Mouse (Mus musculus) limb, embryonic 10.5 days (tissue): ENCODE results near the gene Gmds. TPM values are rescaled to one million over a fixed set of nuclear protein-coding genes. Genes with fewer than 3 reads are reported as not detected.

Source experiments
- DNase-seq: peaks from one replicate; pipeline ENCODE4 v3.0.0-alpha.2; 2017; ENCODE audit warnings: low spot score
- H3K27ac ChIP-seq: fragments of 300-500 bp; sonication (generic); 2 replicates; pipeline ENCODE4 v1.5.1; 2016; ENCODE audit warnings: mild to moderate bottlenecking
- H3K27me3 ChIP-seq: fragments of 300-500 bp; sonication (generic); 2 replicates; pipeline ENCODE4 v1.6.1; 2016; ENCODE audit warnings: low read depth, mild to moderate bottlenecking; ENCODE audit not compliant: poor library complexity, severe bottlenecking
- H3K36me3 ChIP-seq: fragments of 300-500 bp; sonication (generic); 2 replicates; pipeline ENCODE4 v1.6.1; 2016; ENCODE audit warnings: mild to moderate bottlenecking, moderate library complexity
- H3K4me1 ChIP-seq: fragments of 300-500 bp; sonication (generic); 2 replicates; pipeline ENCODE4 v1.6.1; 2016
- H3K4me3 ChIP-seq: fragments of 300-500 bp; sonication (generic); 2 replicates; pipeline ENCODE4 v1.5.1; 2016; ENCODE audit warnings: mild to moderate bottlenecking, moderate library complexity
- H3K9me3 ChIP-seq: fragments of 300-500 bp; sonication (generic); replicated peaks from 2 replicates; pipeline ENCODE4 v1.6.1; 2016; ENCODE audit warnings: mild to moderate bottlenecking
- whole genome bisulfite sequencing: fragments of 180-500 bp; shearing (Covaris S2); methylation state at CpG from one replicate; pipeline ENCODE4 v1.1.7; 2016; 5-methylcytosine and 5-hydroxymethylcytosine counted together
- polyA plus RNA-seq: library from polyadenylated mRNA; unstranded; fragments of >200 nt; fragmentation: Nextera tagmentation; extraction: Ambion mirVana; gene quantifications from 2 replicates; pipeline ENCODE4 v1.2.1, GENCODE M21; 2016

Gene Gmds
- polyA plus RNA-seq, 1 experiment from 2014 or later: 22.9 TPM

DNA sequence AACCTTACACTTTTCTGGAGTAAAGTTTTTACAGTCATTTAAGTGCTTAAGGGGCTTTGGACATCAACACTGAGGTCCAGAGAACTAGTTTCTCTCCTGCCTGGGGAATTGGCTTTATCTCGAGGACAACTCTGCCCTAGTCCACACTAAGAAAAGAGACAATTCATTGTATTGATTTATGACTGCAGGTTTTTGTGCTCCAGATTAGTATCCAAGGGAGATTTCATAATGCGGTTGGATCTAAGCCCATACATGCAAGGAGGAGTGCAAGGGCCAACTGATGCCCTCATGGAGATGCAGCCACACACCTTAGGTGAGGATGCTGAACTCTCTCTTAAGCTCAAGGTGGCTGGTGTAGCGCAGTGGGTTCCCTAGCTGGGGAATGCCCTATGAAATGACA lies 444.0 kb downstream of the Gmds start:
- H3K36me3 ChIP-seq: no peaks in the 10 kb centered on the region
- no peak overlapping the region for H3K27ac ChIP-seq
- H3K9me3 ChIP-seq: 0 out of 2 replicates have a peak, but pooled peaks cover 2% of the 10 kb centered on the region
- peaks cover 8% of the 10 kb centered on the region; the same call in 1 of the 2 replicates for H3K4me1 ChIP-seq
- 86% methylated on average over 3 of the region's 3 CpGs for WGBS
- H3K4me3 ChIP-seq: no peak overlapping the region
- no peak for DNase-seq
- H3K27me3 ChIP-seq: 0 out of 2 replicates have a peak, but pooled peaks cover 6% of the 10 kb centered on the region

DNA sequence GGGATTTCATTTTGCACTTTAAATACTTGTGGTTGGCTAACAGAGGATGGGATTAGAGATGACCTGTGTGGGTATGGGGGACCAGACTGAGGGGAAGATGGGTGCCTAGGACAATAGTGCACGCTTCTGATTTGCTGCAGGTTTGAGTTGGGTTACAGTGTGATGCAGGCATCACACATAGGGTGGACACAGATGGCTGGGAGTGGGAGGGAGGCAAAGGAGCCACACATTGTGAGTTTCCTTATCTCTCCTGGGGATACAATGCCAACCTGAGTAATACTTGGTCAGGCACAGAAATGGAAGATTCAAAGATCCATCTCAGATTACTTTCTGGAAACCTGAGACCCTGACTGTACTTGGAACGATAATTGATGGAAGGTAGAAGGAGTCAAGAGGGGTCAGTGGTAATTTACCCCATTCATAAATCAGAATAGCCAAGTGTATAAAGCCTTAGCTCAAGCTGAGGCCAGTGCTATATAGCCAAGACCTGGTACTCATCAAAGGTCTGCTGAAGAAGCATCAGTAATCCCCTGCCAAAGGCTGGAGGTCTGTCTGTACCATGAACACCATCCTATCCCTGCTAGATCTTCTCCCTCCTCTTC lies 445.5 kb downstream of the Gmds start:
- WGBS: 46% methylated on average over 2 of the region's 2 CpGs
- Histone ChIP-seq H3K36me3 (no peaks in the 10 kb centered on the region), H3K9me3 (0 out of 2 replicates have a peak, but pooled peaks cover 2% of the 10 kb centered on the region), H3K27me3 (0 out of 2 replicates have a peak, but pooled peaks cover 6% of the 10 kb centered on the region), H3K4me1 (peaks cover 8% of the 10 kb centered on the region; the same call in 1 of the 2 replicates), H3K27ac (no peak overlapping the region), H3K4me3 (no peak overlapping the region)
- no peak for DNase-seq

DNA sequence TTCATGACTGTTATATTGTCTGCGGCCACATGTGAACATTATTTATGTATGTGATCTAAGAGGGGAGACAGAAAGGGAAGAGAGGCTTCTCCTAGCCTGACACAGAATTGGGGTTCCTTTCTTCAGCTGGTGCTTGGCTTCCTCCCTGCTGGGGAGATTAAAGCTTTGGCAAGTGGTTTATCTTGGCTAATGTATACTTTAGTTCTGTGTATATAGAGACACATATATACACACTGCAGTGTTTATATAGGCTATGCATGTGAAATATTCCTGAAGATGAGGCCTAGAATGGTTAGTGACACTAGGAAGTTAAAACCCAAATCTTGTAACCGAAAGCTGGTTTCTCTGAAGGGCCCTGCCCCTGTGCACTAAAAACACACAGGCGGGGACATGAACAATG lies 450.0 kb downstream of the Gmds start:
- no peaks in the 10 kb centered on the region for H3K27me3 ChIP-seq
- H3K9me3 ChIP-seq: 0 out of 2 replicates have a peak, but pooled peaks cover 2% of the 10 kb centered on the region
- WGBS: 91% methylated on average over 3 of the region's 3 CpGs
- H3K4me1 ChIP-seq: peaks cover 8% of the 10 kb centered on the region; the same call in 1 of the 2 replicates
- H3K4me3 ChIP-seq: no peak overlapping the region
- no peak overlapping the region for H3K27ac ChIP-seq
- no peaks in the 10 kb centered on the region for H3K36me3 ChIP-seq
- DNase-seq: no peak

DNA sequence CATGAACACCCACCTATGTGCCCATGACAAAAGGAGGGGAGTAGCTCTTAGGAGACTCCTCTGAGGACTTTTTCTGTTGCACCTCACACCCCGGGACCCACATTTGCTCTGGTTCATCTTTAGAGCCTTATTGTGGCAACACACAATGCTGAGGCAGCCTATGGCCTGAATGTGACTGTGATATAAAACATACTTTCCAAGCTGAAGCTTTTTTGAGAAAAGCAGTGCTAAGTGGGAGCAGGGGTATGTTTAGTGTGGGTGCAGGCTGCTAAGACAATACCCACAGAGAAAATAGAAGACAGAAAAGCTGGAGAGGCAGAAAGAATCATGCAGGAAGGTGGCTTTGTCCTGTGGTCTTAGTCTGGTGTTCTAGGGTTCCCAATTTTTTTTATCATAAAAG lies 452.8 kb downstream of the Gmds start:
- Histone ChIP-seq H3K27me3 (no peaks in the 10 kb centered on the region), H3K4me3 (no peak overlapping the region), H3K36me3 (no peaks in the 10 kb centered on the region), H3K9me3 (no peaks in the 10 kb centered on the region), H3K27ac (no peak overlapping the region), H3K4me1 (no peaks in the 10 kb centered on the region)
- WGBS: 96% methylated on average over 1 of the region's 1 CpGs
- DNase-seq: no peak

DNA sequence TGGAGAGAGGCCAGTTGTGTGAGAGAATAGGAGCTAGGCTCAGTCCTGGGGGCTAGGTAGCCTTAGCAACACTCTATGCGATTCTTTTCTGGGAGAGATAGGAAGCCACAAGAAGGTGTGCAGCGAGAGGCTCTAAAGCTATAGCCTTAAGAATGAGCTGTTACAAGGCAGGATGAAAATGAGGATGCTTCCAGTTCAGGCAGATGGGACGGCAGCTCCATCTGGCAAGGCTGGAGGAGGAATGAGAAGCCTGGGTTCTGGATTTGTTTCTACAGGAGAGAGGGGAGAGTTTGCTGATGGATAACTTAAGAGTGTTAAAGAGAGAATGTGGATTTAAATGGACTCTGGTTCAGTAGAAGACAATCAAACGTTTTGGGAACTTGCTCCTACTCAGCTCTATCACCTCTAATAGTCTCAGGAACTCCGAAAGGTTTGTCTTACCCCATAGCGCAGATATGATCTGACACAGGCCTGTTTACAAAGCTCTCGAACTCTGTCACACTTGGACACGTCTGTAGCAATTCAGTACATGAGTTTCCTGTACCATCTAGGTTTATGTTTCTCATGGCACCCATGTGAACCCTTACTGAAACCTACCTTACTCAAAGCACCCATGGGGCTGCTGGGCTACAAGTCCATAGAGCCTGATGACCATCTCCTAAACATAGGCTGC lies 459.6 kb downstream of the Gmds start:
- no peaks in the 10 kb centered on the region for H3K36me3 ChIP-seq
- DNase-seq: no peak
- H3K9me3 ChIP-seq: no peaks in the 10 kb centered on the region
- H3K27me3 ChIP-seq: peaks cover 15% of the 10 kb centered on the region; the same call in 1 of the 2 replicates
- no peak overlapping the region for H3K27ac ChIP-seq
- no peak overlapping the region for H3K4me3 ChIP-seq
- peaks cover 11% of the 10 kb centered on the region for H3K4me1 ChIP-seq
- 85% methylated on average over 8 of the region's 8 CpGs for WGBS

DNA sequence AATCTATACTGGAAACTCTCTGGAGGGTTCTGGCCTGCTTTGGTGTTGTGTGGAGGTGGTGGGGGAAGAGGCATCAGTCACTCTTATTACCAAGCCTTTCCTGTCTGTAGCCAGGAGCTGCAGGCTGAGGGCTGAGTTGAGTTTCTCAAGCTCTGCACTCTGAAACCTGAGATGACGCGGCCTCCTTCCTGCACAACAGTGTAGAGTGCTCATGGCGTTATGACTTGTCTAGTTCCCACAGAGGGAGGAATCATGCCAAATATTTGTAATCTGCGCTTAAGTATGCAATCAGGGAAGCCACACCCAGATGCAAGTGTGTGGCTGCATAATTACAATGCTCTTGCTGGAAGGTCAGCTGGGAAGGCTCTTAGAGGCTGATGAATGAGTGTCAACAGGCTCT lies 461.5 kb downstream of the Gmds start:
- H3K27me3 ChIP-seq: peaks cover 23% of the 10 kb centered on the region
- H3K4me1 ChIP-seq: peaks cover 11% of the 10 kb centered on the region
- H3K4me3 ChIP-seq: no peak overlapping the region
- 48% methylated on average over 4 of the region's 4 CpGs for WGBS
- no peaks in the 10 kb centered on the region for H3K36me3 ChIP-seq
- H3K9me3 ChIP-seq: no peaks in the 10 kb centered on the region
- no peak overlapping the region for H3K27ac ChIP-seq
- peak; percentile 44 for DNase-seq

DNA sequence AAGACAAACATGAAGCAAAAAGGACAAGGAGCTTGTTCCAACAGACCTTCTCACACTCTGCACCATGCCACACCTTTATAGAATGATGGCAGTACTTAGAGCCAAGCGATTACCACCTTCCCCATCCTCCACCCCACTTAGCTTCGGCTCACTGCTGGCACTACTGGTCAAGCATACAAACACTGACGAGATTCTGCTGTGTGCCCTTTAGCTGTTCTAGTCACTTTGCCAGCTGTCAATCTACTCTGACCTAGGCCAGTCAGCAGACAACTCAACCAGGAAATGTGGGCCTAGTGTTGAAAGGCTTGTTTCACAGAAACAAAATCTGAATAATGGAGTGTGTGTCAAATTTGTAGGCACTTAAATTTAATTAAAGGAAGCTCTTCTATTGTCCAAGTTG lies 464.1 kb downstream of the Gmds start:
- H3K4me3 ChIP-seq: no peak overlapping the region
- DNase-seq: no peak
- H3K36me3 ChIP-seq: no peaks in the 10 kb centered on the region
- H3K27ac ChIP-seq: no peak overlapping the region
- 78% methylated on average over 3 of the region's 3 CpGs for WGBS
- peaks cover 11% of the 10 kb centered on the region for H3K4me1 ChIP-seq
- peaks cover 48% of the 10 kb centered on the region for H3K27me3 ChIP-seq
- no peaks in the 10 kb centered on the region for H3K9me3 ChIP-seq

DNA sequence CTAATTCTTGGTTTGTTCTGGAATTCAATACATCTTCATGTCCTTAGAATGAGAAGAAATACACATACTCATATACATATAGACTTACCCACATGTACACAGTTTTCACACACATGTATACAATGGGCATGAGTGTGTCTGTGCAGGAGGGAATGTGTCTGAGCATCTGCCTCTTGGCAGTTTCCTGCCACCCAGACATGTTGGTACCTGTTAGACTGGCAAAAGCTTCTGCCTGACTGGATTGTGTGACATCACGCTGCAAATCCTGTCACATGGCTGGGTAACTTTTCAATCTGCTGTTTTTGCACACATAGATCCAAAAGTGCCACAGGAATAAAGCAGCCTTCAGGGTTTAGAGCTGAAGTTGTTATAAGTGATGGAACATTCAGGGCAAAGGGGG lies 465.3 kb downstream of the Gmds start:
- peaks cover 37% of the 10 kb centered on the region for H3K27me3 ChIP-seq
- no peak overlapping the region for H3K27ac ChIP-seq
- H3K9me3 ChIP-seq: no peaks in the 10 kb centered on the region
- WGBS: 91% methylated on average over 1 of the region's 1 CpGs
- no peaks in the 10 kb centered on the region for H3K36me3 ChIP-seq
- H3K4me1 ChIP-seq: peaks cover 11% of the 10 kb centered on the region
- H3K4me3 ChIP-seq: no peak overlapping the region
- no peak for DNase-seq

DNA sequence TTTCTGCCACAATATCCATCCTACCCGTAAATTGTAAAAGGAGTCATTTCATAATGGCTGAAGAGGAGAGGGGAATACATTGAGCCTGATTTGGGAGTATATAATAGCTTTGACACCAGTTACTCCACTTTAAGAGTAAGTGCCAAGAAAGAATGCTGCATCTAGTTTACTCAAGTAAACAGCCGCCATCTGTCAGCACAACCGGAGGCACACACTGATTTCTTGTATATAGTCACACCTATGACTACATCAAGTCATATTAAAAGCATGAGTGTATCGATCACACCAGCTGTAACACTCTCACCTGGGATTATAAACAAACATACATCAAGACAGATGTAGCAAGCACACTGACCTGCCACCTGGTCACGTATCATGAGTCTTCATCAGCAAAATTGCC lies 473.8 kb downstream of the Gmds start:
- Histone ChIP-seq H3K36me3 (no peaks in the 10 kb centered on the region), H3K9me3 (no peaks in the 10 kb centered on the region), H3K27ac (no peak overlapping the region), H3K4me3 (no peak overlapping the region), H3K4me1 (peaks cover 7% of the 10 kb centered on the region), H3K27me3 (peaks cover 62% of the 10 kb centered on the region)
- 92% methylated on average over 5 of the region's 5 CpGs for WGBS
- no peak for DNase-seq

DNA sequence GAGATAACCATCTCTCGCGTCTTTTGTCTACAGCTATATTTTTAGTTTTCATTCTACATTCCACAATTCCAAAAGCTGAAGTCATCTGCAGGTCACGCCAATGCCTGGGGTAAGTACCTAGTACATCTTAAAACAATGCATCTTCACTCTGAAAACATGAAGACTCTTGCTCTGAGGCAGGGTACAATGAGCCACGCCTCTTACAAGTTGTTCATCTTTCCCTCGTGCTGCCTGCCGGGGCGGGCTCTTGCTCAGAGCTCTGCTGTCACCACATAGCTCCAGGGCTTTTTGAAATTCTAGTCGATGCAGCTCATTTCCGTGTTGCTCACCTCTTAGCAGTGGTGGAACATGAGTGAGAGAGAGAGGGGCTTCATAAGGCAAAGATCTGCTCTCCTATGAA lies 475.1 kb downstream of the Gmds start:
- peaks cover 14% of the 10 kb centered on the region for H3K4me1 ChIP-seq
- DNase-seq: no peak
- H3K9me3 ChIP-seq: no peaks in the 10 kb centered on the region
- no peaks in the 10 kb centered on the region for H3K36me3 ChIP-seq
- H3K4me3 ChIP-seq: no peak overlapping the region
- WGBS: 70% methylated on average over 9 of the region's 9 CpGs
- no peak overlapping the region for H3K27ac ChIP-seq
- H3K27me3 ChIP-seq: peaks cover 70% of the 10 kb centered on the region

DNA sequence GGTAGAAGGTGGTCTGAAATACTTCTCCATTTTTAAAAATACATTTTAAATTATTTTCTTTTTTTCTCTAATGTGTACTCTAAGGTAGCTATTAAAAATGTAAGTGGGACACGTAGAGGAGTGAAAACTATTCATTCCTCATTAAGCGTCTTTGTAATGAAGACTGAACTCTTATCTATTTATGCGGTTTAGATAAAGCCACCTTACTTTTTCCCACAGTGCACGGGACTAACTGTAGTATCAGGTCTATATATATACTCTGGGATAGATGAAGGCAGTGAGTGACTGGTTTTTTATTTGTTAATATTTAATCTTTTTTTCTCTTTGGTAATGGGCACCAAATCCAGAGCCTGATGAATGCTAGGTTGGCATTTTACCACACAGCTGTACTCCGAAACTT lies 478.3 kb downstream of the Gmds start:
- Histone ChIP-seq H3K9me3 (no peaks in the 10 kb centered on the region), H3K36me3 (no peaks in the 10 kb centered on the region), H3K27me3 (peaks cover 91% of the 10 kb centered on the region), H3K27ac (no peak overlapping the region), H3K4me3 (no peak overlapping the region), H3K4me1 (peaks cover 17% of the 10 kb centered on the region)
- 92% methylated on average over 5 of the region's 5 CpGs for WGBS
- DNase-seq: no peak

DNA sequence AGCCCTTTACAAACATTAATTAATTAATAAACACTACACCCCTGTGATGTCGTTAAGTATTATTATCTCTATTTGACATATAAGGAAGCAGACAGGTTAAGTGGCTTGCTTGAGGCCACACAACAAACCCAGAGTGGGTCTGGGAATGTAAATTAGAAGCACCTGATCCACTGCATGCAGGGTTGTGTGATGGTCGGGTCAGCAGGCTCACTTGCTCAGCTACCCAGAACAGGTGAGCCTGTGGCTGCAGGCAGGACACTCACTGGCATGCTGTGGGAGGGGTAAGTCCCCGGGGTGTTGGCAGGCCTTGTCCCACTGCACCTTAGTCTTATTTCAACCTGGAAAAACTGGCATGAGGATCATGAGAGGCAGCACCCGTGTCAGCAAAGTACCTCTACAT lies 484.5 kb downstream of the Gmds start:
- Histone ChIP-seq H3K27me3 (peaks cover 79% of the 10 kb centered on the region), H3K27ac (no peak overlapping the region), H3K9me3 (no peaks in the 10 kb centered on the region), H3K36me3 (no peaks in the 10 kb centered on the region), H3K4me3 (no peak overlapping the region), H3K4me1 (peaks cover 40% of the 10 kb centered on the region)
- peak; percentile 65 for DNase-seq
- 43% methylated on average over 4 of the region's 4 CpGs for WGBS

DNA sequence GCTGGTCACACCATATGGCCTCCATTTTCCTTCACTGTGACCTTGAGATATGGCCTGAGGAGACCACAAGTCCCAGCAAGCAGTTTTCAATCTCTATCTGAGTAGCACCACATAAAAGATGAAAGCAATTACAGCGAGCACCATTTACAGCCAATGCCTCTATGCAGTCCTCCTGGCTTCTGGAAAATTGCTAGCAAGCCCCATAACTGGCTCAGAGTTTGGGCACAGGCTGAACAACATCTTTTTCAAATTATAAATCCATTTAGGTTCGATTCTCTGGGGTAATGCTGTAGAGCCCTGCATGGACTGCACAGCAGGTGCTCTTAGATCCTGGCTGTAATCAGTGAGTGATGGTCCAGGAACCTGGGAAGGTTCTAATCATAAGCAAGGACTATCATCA lies 485.0 kb downstream of the Gmds start:
- Histone ChIP-seq H3K27me3 (peaks cover 81% of the 10 kb centered on the region), H3K4me1 (peaks cover 41% of the 10 kb centered on the region), H3K36me3 (no peaks in the 10 kb centered on the region), H3K9me3 (no peaks in the 10 kb centered on the region), H3K27ac (no peak overlapping the region), H3K4me3 (no peak overlapping the region)
- peak; percentile 51 for DNase-seq
- 13% methylated on average over 2 of the region's 2 CpGs for WGBS
